Comparison of ENCODE assay signal across 12 mouse cellular contexts in genomic region chr8:121964716-121965512, GRCm38 (mm10). TPM values are rescaled to one million over a fixed set of nuclear protein-coding genes. Genes with fewer than 3 reads are reported as not detected.
DNase-seq lines count a peak whose midpoint lies in the region; ATAC-seq and TF ChIP-seq lines count a peak whose summit lies in the region.
"Had no signal": no experiment of that assay in that cellular context is flagged by ENCODE, and none has a peak within 500 bp of the region (broad histone marks: within the 10 kb centered on the region; RNA-seq: fewer than 3 reads in every experiment).

No protein-coding gene starts in this region.

- H3K9ac ChIP-seq in hindbrain, postnatal 0 days (replicated peaks; ENCODE audit: low read length): no peak overlapping the region
- no peak overlapping the region for H3K9ac ChIP-seq in hindbrain, embryonic 11.5 days (ENCODE audit: low read depth, low read length)
- no peak overlapping the region for H3K9ac ChIP-seq in heart, embryonic 15.5 days
- H3K9ac ChIP-seq: lung, embryonic 15.5 days had no signal

- DNase-seq in hindbrain, postnatal 0 days (ENCODE audit: low spot score): no peak
- no peak for DNase-seq in hindbrain, embryonic 11.5 days (ENCODE audit: low spot score)
- DNase-seq in 3T3-L1 (ENCODE audit: low read depth, low spot score): peak; percentile 52
- DNase-seq in urinary bladder, postnatal 14 days (ENCODE audit: low spot score): no peak
- DNase-seq in adrenal gland, adult 8-10 months: no peak
- no peak for DNase-seq in ovary, adult 18-20 months (ENCODE audit: low spot score)
- DNase-seq: adrenal gland, postnatal 36 days; layer of hippocampus, adult 9-11 months had no signal

- no peaks in the 10 kb centered on the region for H3K36me3 ChIP-seq in hindbrain, postnatal 0 days (ENCODE audit: insufficient read depth, low read length)
- H3K36me3 ChIP-seq in hindbrain, embryonic 11.5 days (ENCODE audit: control insufficient read depth, insufficient read depth, low read length): no peaks in the 10 kb centered on the region
- no peaks in the 10 kb centered on the region for H3K36me3 ChIP-seq in heart, embryonic 15.5 days
- H3K36me3 ChIP-seq: lung, embryonic 15.5 days had no signal

- H3K4me3 ChIP-seq in hindbrain, postnatal 0 days (ENCODE audit: low read length): no peak overlapping the region
- H3K4me3 ChIP-seq in hindbrain, embryonic 11.5 days (ENCODE audit: low read depth, low read length): no peak overlapping the region
- H3K4me3 ChIP-seq in brown adipose tissue, adult 24 weeks (ENCODE audit: insufficient read depth, low read depth, low read length): no peak overlapping the region
- no peak overlapping the region for H3K4me3 ChIP-seq in heart, embryonic 15.5 days
- H3K4me3 ChIP-seq: lung, embryonic 15.5 days had no signal

- peak; percentile 47 for TF ChIP-seq CTCF in hindbrain, postnatal 0 days (IDR thresholded peaks at IDR 0.05; ENCODE audit: low read depth)

- ATAC-seq in hindbrain, postnatal 0 days: no peak
- no peak for ATAC-seq in hindbrain, embryonic 11.5 days (ENCODE audit: low FRiP score)
- ATAC-seq in heart, embryonic 15.5 days (replicated peaks; ENCODE audit: insufficient number of reproducible peaks, insufficient read depth, low FRiP score, low read depth): no peak; the same call in 1 of the 2 replicates

- no peaks in the 10 kb centered on the region for H3K9me3 ChIP-seq in hindbrain, postnatal 0 days (ENCODE audit: low read length)
- H3K9me3 ChIP-seq in hindbrain, embryonic 11.5 days (ENCODE audit: control insufficient read depth, low read length): no peaks in the 10 kb centered on the region
- H3K9me3 ChIP-seq in heart, embryonic 15.5 days (replicated peaks): no peaks in the 10 kb centered on the region
- H3K9me3 ChIP-seq: lung, embryonic 15.5 days had no signal

- H3K27ac ChIP-seq in hindbrain, postnatal 0 days: no peak overlapping the region
- no peak overlapping the region for H3K27ac ChIP-seq in hindbrain, embryonic 11.5 days (ENCODE audit: low read depth, low read length)
- peak overlapping the region; percentile 43 for H3K27ac ChIP-seq in brown adipose tissue, adult 24 weeks (replicated peaks; ENCODE audit: low read depth, low read length)
- peak overlapping the region; percentile 62 for H3K27ac ChIP-seq in heart, embryonic 15.5 days
- H3K27ac ChIP-seq: lung, embryonic 15.5 days had no signal

- peaks cover 18% of the 10 kb centered on the region for H3K4me1 ChIP-seq in hindbrain, postnatal 0 days (ENCODE audit: insufficient read depth, low read length)
- peaks cover 10% of the 10 kb centered on the region for H3K4me1 ChIP-seq in hindbrain, embryonic 11.5 days (replicated peaks; ENCODE audit: control insufficient read depth, insufficient read depth, low read length)
- peaks cover 33% of the 10 kb centered on the region for H3K4me1 ChIP-seq in brown adipose tissue, adult 24 weeks (ENCODE audit: control insufficient read depth, insufficient read depth, insufficient read length, low read length)
- H3K4me1 ChIP-seq in heart, embryonic 15.5 days (replicated peaks): peaks cover 50% of the 10 kb centered on the region

- WGBS in hindbrain, postnatal 0 days: 51% methylated on average over 8 of the region's 8 CpGs
- WGBS in hindbrain, embryonic 11.5 days: 81% methylated on average over 8 of the region's 8 CpGs
- WGBS in heart, embryonic 15.5 days: 66% methylated on average over 8 of the region's 8 CpGs

- H3K27me3 ChIP-seq in hindbrain, postnatal 0 days (ENCODE audit: insufficient read depth, low read length): no peaks in the 10 kb centered on the region
- H3K27me3 ChIP-seq in hindbrain, embryonic 11.5 days (ENCODE audit: control insufficient read depth, insufficient read depth, low read length): no peaks in the 10 kb centered on the region
- H3K27me3 ChIP-seq in heart, embryonic 15.5 days: no peaks in the 10 kb centered on the region
- H3K27me3 ChIP-seq: lung, embryonic 15.5 days had no signal

- no peak overlapping the region for H3K4me2 ChIP-seq in hindbrain, postnatal 0 days (ENCODE audit: low read depth, low read length)
- no peak overlapping the region for H3K4me2 ChIP-seq in hindbrain, embryonic 11.5 days (replicated peaks; ENCODE audit: low read depth, low read length)
- no peak overlapping the region for H3K4me2 ChIP-seq in heart, embryonic 15.5 days
- H3K4me2 ChIP-seq: lung, embryonic 15.5 days had no signal

RNA-seq across cellular contexts. Expression of gene Banp, which starts 15.4 kb away (rescaled TPM):
- 59.7 and 62.5 TPM in 2 replicates for total RNA-seq in hindbrain, postnatal 0 days (2014; rRNA removed)
- 22.5 and 22.8 TPM in 2 replicates for polyA plus RNA-seq in hindbrain, postnatal 0 days (2015; fragmentation: Nextera tagmentation; extraction: Ambion mirVana)
- 50.8 and 51.8 TPM in 2 replicates for polyA plus RNA-seq in hindbrain, embryonic 11.5 days (2014; fragmentation: Nextera tagmentation; extraction: Ambion mirVana)
- polyA plus RNA-seq in brown adipose tissue, adult 24 weeks (2012; ENCODE audit: insufficient read depth, insufficient read length, missing spikeins): 2.6 and 11.8 TPM in 2 replicates
- polyA plus RNA-seq in heart, embryonic 15.5 days (2015; fragmentation: Nextera tagmentation; extraction: Ambion mirVana): 25.3 and 29.2 TPM in 2 replicates
- total RNA-seq in adrenal gland, adult 8-10 months (2022): 10 to 100 TPM; 16.5 to 40.8 (median 27.9) TPM

RNA-seq across cellular contexts. Expression of gene Car5a, which starts 20.2 kb away (rescaled TPM):
- 0.42 TPM in 1 of 2 replicates, not detected in the other for total RNA-seq in hindbrain, postnatal 0 days (2014; rRNA removed)
- polyA plus RNA-seq in hindbrain, postnatal 0 days (2015; fragmentation: Nextera tagmentation; extraction: Ambion mirVana): 0.23 and 0.50 TPM in 2 replicates
- 0.15 TPM in 1 of 2 replicates, not detected in the other for polyA plus RNA-seq in hindbrain, embryonic 11.5 days (2014; fragmentation: Nextera tagmentation; extraction: Ambion mirVana)
- not detected in 2 replicates for polyA plus RNA-seq in brown adipose tissue, adult 24 weeks (2012; ENCODE audit: insufficient read depth, insufficient read length, missing spikeins)
- not detected in 2 replicates for polyA plus RNA-seq in heart, embryonic 15.5 days (2015; fragmentation: Nextera tagmentation; extraction: Ambion mirVana)
- not detected for total RNA-seq in adrenal gland, adult 8-10 months (2022)
- total RNA-seq: adrenal gland, postnatal 36 days had no signal
- polyA plus RNA-seq: gonadal fat pad, adult 2 months; lung, embryonic 15.5 days had no signal

RNA-seq across cellular contexts. Expression of gene Slc7a5, which starts 57.4 kb away (rescaled TPM):
- 148 and 163 TPM in 2 replicates for total RNA-seq in hindbrain, postnatal 0 days (2014; rRNA removed)
- 60.1 and 72.1 TPM in 2 replicates for polyA plus RNA-seq in hindbrain, postnatal 0 days (2015; fragmentation: Nextera tagmentation; extraction: Ambion mirVana)
- polyA plus RNA-seq in hindbrain, embryonic 11.5 days (2014; fragmentation: Nextera tagmentation; extraction: Ambion mirVana): 23.3 and 29.9 TPM in 2 replicates
- 0.67 TPM in 1 of 2 replicates, not detected in the other for polyA plus RNA-seq in brown adipose tissue, adult 24 weeks (2012; ENCODE audit: insufficient read depth, insufficient read length, missing spikeins)
- 12.0 and 17.4 TPM in 2 replicates for polyA plus RNA-seq in heart, embryonic 15.5 days (2015; fragmentation: Nextera tagmentation; extraction: Ambion mirVana)
- total RNA-seq in adrenal gland, adult 8-10 months (2022): 10 to 100 TPM; 51.8 to 96.5 (median 70.3) TPM

Comparison
In these comparisons a context has a peak if more than half of its experiments do, and no peak if none do; other contexts are left out.
1. H3K27ac ChIP-seq: peak in brown adipose tissue, adult 24 weeks (single experiment) and heart, embryonic 15.5 days (single experiment); none in hindbrain, postnatal 0 days (single experiment) and hindbrain, embryonic 11.5 days (single experiment).